Mouse (Mus musculus): ENCODE results near the gene Ccdc167. TPM values are rescaled to one million over a fixed set of nuclear protein-coding genes. Genes with fewer than 3 reads are reported as not detected.

The Ccdc167 gene
- polyA plus RNA-seq, 1 experiment from 2014 or later = 13.0 TPM

GRCm38 (mm10) chr17:29680174-29680573, 36.7 kb downstream of the Ccdc167 start:
- no peak; the same call in 1 of the 2 replicates for ATAC-seq (ENCODE audit: low read depth)
- Histone ChIP-seq H3K9me3 (no peaks in the 10 kb centered on the region), H3K9ac (no peak overlapping the region), H3K27me3 (no peaks in the 10 kb centered on the region), H3K4me2 (no peak overlapping the region), H3K36me3 (peaks cover 97% of the 10 kb centered on the region), H3K27ac (replicated peaks) (peak overlapping the region; percentile 7; the same call in 1 of the 2 replicates), H3K4me1 (replicated peaks) (peaks cover 4% of the 10 kb centered on the region), H3K4me3 (no peak overlapping the region)
- WGBS = 66% methylated on average over 2 of the region's 2 CpGs

GRCm38 (mm10) chr17:29679038-29679767, 37.6 kb downstream of the Ccdc167 start:
- H3K36me3 ChIP-seq = peaks cover 97% of the 10 kb centered on the region
- H3K4me2 ChIP-seq = no peak overlapping the region
- H3K9ac ChIP-seq = no peak overlapping the region
- 83% methylated on average over 6 of the region's 6 CpGs for WGBS
- H3K27ac ChIP-seq (replicated peaks) = no peak overlapping the region
- ATAC-seq (ENCODE audit: low read depth) = no peak
- no peaks in the 10 kb centered on the region for H3K27me3 ChIP-seq
- H3K4me1 ChIP-seq (replicated peaks) = peaks cover 4% of the 10 kb centered on the region
- no peaks in the 10 kb centered on the region for H3K9me3 ChIP-seq
- H3K4me3 ChIP-seq = no peak overlapping the region

- no peaks in the 10 kb centered on the region for H3K9me3 ChIP-seq
- no peak overlapping the region for H3K27ac ChIP-seq (replicated peaks)
- peaks cover 4% of the 10 kb centered on the region for H3K4me1 ChIP-seq (replicated peaks)
- 91% methylated on average over 8 of the region's 8 CpGs for whole genome bisulfite sequencing
- ATAC-seq (ENCODE audit: low read depth) = no peak
- H3K36me3 ChIP-seq = peaks cover 98% of the 10 kb centered on the region
- no peak overlapping the region for H3K4me3 ChIP-seq
- no peak overlapping the region for H3K9ac ChIP-seq
- no peak overlapping the region for H3K4me2 ChIP-seq
- no peaks in the 10 kb centered on the region for H3K27me3 ChIP-seq
Measured at GRCm38 (mm10) chr17:29678526-29678925, 38.3 kb downstream of the Ccdc167 start.

- no peak for ATAC-seq (ENCODE audit: low read depth)
- H3K27ac ChIP-seq (replicated peaks) = no peak overlapping the region
- no peaks in the 10 kb centered on the region for H3K27me3 ChIP-seq
- 92% methylated on average over 4 of the region's 4 CpGs for WGBS
- H3K4me3 ChIP-seq = no peak overlapping the region
- H3K36me3 ChIP-seq = peaks cover 66% of the 10 kb centered on the region
- no peaks in the 10 kb centered on the region for H3K9me3 ChIP-seq
- no peak overlapping the region for H3K4me2 ChIP-seq
- H3K4me1 ChIP-seq (replicated peaks) = peaks cover 19% of the 10 kb centered on the region
- no peak overlapping the region for H3K9ac ChIP-seq
Measured at GRCm38 (mm10) chr17:29673325-29673724, 43.5 kb downstream of the Ccdc167 start.

GRCm38 (mm10) chr17:29671021-29671420, 45.8 kb downstream of the Ccdc167 start:
- Histone ChIP-seq H3K4me2 (no peak overlapping the region), H3K36me3 (peaks cover 52% of the 10 kb centered on the region), H3K9me3 (no peaks in the 10 kb centered on the region), H3K9ac (no peak overlapping the region), H3K4me1 (replicated peaks) (peaks cover 27% of the 10 kb centered on the region), H3K4me3 (no peak overlapping the region), H3K27ac (replicated peaks) (no peak overlapping the region), H3K27me3 (no peaks in the 10 kb centered on the region)
- 93% methylated on average over 2 of the region's 2 CpGs for WGBS
- no peak for ATAC-seq (ENCODE audit: low read depth)

GRCm38 (mm10) chr17:29669936-29670335, 46.9 kb downstream of the Ccdc167 start:
- H3K27ac ChIP-seq (replicated peaks) = no peak overlapping the region
- no peak overlapping the region for H3K4me3 ChIP-seq
- peaks cover 48% of the 10 kb centered on the region for H3K36me3 ChIP-seq
- no peaks in the 10 kb centered on the region for H3K27me3 ChIP-seq
- no peak overlapping the region for H3K9ac ChIP-seq
- peaks cover 27% of the 10 kb centered on the region for H3K4me1 ChIP-seq (replicated peaks)
- no peaks in the 10 kb centered on the region for H3K9me3 ChIP-seq
- no peak for ATAC-seq (ENCODE audit: low read depth)
- H3K4me2 ChIP-seq = no peak overlapping the region

GRCm38 (mm10) chr17:29669030-29669429, 47.8 kb downstream of the Ccdc167 start:
- peaks cover 27% of the 10 kb centered on the region for H3K4me1 ChIP-seq (replicated peaks)
- H3K27me3 ChIP-seq = no peaks in the 10 kb centered on the region
- no peaks in the 10 kb centered on the region for H3K9me3 ChIP-seq
- H3K36me3 ChIP-seq = peaks cover 48% of the 10 kb centered on the region
- H3K9ac ChIP-seq = no peak overlapping the region
- H3K27ac ChIP-seq (replicated peaks) = peak overlapping the region; percentile 18; the same call in 1 of the 2 replicates
- 92% methylated on average over 4 of the region's 4 CpGs for WGBS
- ATAC-seq (ENCODE audit: low read depth) = no peak
- H3K4me2 ChIP-seq = no peak overlapping the region
- no peak overlapping the region for H3K4me3 ChIP-seq

- no peaks in the 10 kb centered on the region for H3K27me3 ChIP-seq
- H3K27ac ChIP-seq (replicated peaks) = peak overlapping the region; percentile 79
- ATAC-seq (ENCODE audit: low read depth) = peak; percentile 72; the same call in 1 of the 2 replicates
- H3K4me2 ChIP-seq = no peak overlapping the region
- WGBS = 67% methylated on average over 10 of the region's 10 CpGs
- H3K9me3 ChIP-seq = no peaks in the 10 kb centered on the region
- peak overlapping the region; percentile 43; the same call in 1 of the 2 replicates for H3K9ac ChIP-seq
- peaks cover 27% of the 10 kb centered on the region for H3K4me1 ChIP-seq (replicated peaks)
- H3K36me3 ChIP-seq = peaks cover 46% of the 10 kb centered on the region
- H3K4me3 ChIP-seq = no peak overlapping the region
Measured at GRCm38 (mm10) chr17:29668051-29668986, 48.5 kb downstream of the Ccdc167 start.

GRCm38 (mm10) chr17:29662145-29662544, 54.7 kb downstream of the Ccdc167 start:
- H3K4me3 ChIP-seq = no peak overlapping the region
- peaks cover 33% of the 10 kb centered on the region for H3K36me3 ChIP-seq
- no peak overlapping the region for H3K9ac ChIP-seq
- H3K27me3 ChIP-seq = no peaks in the 10 kb centered on the region
- no peak overlapping the region for H3K4me2 ChIP-seq
- ATAC-seq (ENCODE audit: low read depth) = no peak
- H3K4me1 ChIP-seq (replicated peaks) = peaks cover 9% of the 10 kb centered on the region
- 87% methylated on average over 6 of the region's 6 CpGs for WGBS
- no peaks in the 10 kb centered on the region for H3K9me3 ChIP-seq
- H3K27ac ChIP-seq (replicated peaks) = no peak overlapping the region

- under 1% methylated on average over 41 of the region's 41 CpGs for WGBS
- H3K4me3 ChIP-seq = peak overlapping the region; percentile 90
- peak; percentile 85 for ATAC-seq (ENCODE audit: low read depth)
Measured at GRCm38 (mm10) chr17:29660762-29661391, 56.0 kb downstream of the Ccdc167 start.

GRCm38 (mm10) chr17:29660076-29660761, 56.6 kb downstream of the Ccdc167 start, which contains the start of gene Cmtr1:
Gene Cmtr1 (plus strand): TSS chr17:29660595.
- Histone ChIP-seq H3K27me3 (no peaks in the 10 kb centered on the region), H3K36me3 (peaks cover 19% of the 10 kb centered on the region), H3K27ac (replicated peaks) (peak within 1 kb of the TSS; percentile 93), H3K4me1 (replicated peaks) (peaks cover 9% of the 10 kb centered on the region), H3K4me3 (peak within 1 kb of the TSS; percentile 90), H3K4me2 (peak within 1 kb of the TSS; percentile 96), H3K9me3 (no peaks in the 10 kb centered on the region), H3K9ac (peak within 1 kb of the TSS; percentile 97)
- ATAC-seq (ENCODE audit: low read depth) = peak; percentile 96
- WGBS = under 1% methylated on average over 41 of the region's 41 CpGs

More at GRCm38 (mm10) chr17:29660762-29661391, 56.0 kb downstream of the Ccdc167 start:
- peaks cover 9% of the 10 kb centered on the region for H3K4me1 ChIP-seq (replicated peaks)
- no peaks in the 10 kb centered on the region for H3K27me3 ChIP-seq
- H3K36me3 ChIP-seq = peaks cover 23% of the 10 kb centered on the region
- H3K9me3 ChIP-seq = no peaks in the 10 kb centered on the region
- H3K4me2 ChIP-seq = peak overlapping the region; percentile 96
- peak overlapping the region; percentile 97 for H3K9ac ChIP-seq
- H3K27ac ChIP-seq (replicated peaks) = peak overlapping the region; percentile 93
